Mouse (Mus musculus): ENCODE measurements around the gene D330020A13Rik. TPM values are rescaled to one million over a fixed set of nuclear protein-coding genes. Genes with fewer than 3 reads are reported as not detected.

Gene D330020A13Rik
- polyA plus RNA-seq, 1 experiment from 2014 or later = not detected

GRCm38 (mm10) chr6:120259481-120259880, 34.7 kb upstream of the D330020A13Rik start:
- H3K4me1 ChIP-seq (replicated peaks; ENCODE audit: control insufficient read depth, insufficient read depth, low read length) = no peaks in the 10 kb centered on the region
- no peaks in the 10 kb centered on the region for H3K27me3 ChIP-seq (ENCODE audit: control insufficient read depth, insufficient read depth, low read length)
- H3K4me2 ChIP-seq (ENCODE audit: low read depth, low read length, severe bottlenecking) = no peak overlapping the region
- no peak for DNase-seq (ENCODE audit: low spot score)
- 40% methylated on average over 9 of the region's 9 CpGs for WGBS
- H3K4me3 ChIP-seq (ENCODE audit: low read depth, low read length) = no peak overlapping the region
- no peaks in the 10 kb centered on the region for H3K36me3 ChIP-seq (ENCODE audit: control insufficient read depth, insufficient read depth, low read length)
- H3K9me3 ChIP-seq (ENCODE audit: control insufficient read depth, low read length) = no peaks in the 10 kb centered on the region
- H3K27ac ChIP-seq (ENCODE audit: low read depth, low read length) = no peak overlapping the region
- ATAC-seq (replicated peaks; ENCODE audit: low FRiP score) = no peak
- H3K9ac ChIP-seq (ENCODE audit: low read length) = no peak overlapping the region

- Histone ChIP-seq H3K9ac (ENCODE audit: low read length) (no peak overlapping the region), H3K4me3 (ENCODE audit: low read depth, low read length) (no peak overlapping the region), H3K4me1 (replicated peaks; ENCODE audit: control insufficient read depth, insufficient read depth, low read length) (no peaks in the 10 kb centered on the region), H3K27ac (ENCODE audit: low read depth, low read length) (no peak overlapping the region), H3K27me3 (ENCODE audit: control insufficient read depth, insufficient read depth, low read length) (no peaks in the 10 kb centered on the region), H3K9me3 (ENCODE audit: control insufficient read depth, low read length) (no peaks in the 10 kb centered on the region), H3K4me2 (ENCODE audit: low read depth, low read length, severe bottlenecking) (no peak overlapping the region), H3K36me3 (ENCODE audit: control insufficient read depth, insufficient read depth, low read length) (no peaks in the 10 kb centered on the region)
- WGBS = 60% methylated on average over 12 of the region's 12 CpGs
- DNase-seq (ENCODE audit: low spot score) (no peak), ATAC-seq (replicated peaks; ENCODE audit: low FRiP score) (no peak)
Measured at GRCm38 (mm10) chr6:120262886-120263531, 31.2 kb upstream of the D330020A13Rik start.

GRCm38 (mm10) chr6:120263608-120264007, 30.6 kb upstream of the D330020A13Rik start:
- WGBS = 85% methylated on average over 7 of the region's 7 CpGs

GRCm38 (mm10) chr6:120264151-120264550, 30.0 kb upstream of the D330020A13Rik start:
- H3K9ac ChIP-seq (ENCODE audit: low read length) = no peak overlapping the region
- H3K4me1 ChIP-seq (replicated peaks; ENCODE audit: control insufficient read depth, insufficient read depth, low read length) = no peaks in the 10 kb centered on the region
- no peak overlapping the region for H3K4me3 ChIP-seq (ENCODE audit: low read depth, low read length)
- DNase-seq (ENCODE audit: low spot score) = no peak
- no peaks in the 10 kb centered on the region for H3K9me3 ChIP-seq (ENCODE audit: control insufficient read depth, low read length)
- no peak for ATAC-seq (replicated peaks; ENCODE audit: low FRiP score)
- no peaks in the 10 kb centered on the region for H3K36me3 ChIP-seq (ENCODE audit: control insufficient read depth, insufficient read depth, low read length)
- no peaks in the 10 kb centered on the region for H3K27me3 ChIP-seq (ENCODE audit: control insufficient read depth, insufficient read depth, low read length)
- 75% methylated on average over 6 of the region's 6 CpGs for WGBS
- no peak overlapping the region for H3K4me2 ChIP-seq (ENCODE audit: low read depth, low read length, severe bottlenecking)
- H3K27ac ChIP-seq (ENCODE audit: low read depth, low read length) = no peak overlapping the region

More at GRCm38 (mm10) chr6:120263608-120264007, 30.6 kb upstream of the D330020A13Rik start:
- no peak for ATAC-seq (replicated peaks; ENCODE audit: low FRiP score)
- Histone ChIP-seq H3K4me2 (ENCODE audit: low read depth, low read length, severe bottlenecking) (no peak overlapping the region), H3K9ac (ENCODE audit: low read length) (no peak overlapping the region), H3K27ac (ENCODE audit: low read depth, low read length) (no peak overlapping the region), H3K4me1 (replicated peaks; ENCODE audit: control insufficient read depth, insufficient read depth, low read length) (no peaks in the 10 kb centered on the region), H3K27me3 (ENCODE audit: control insufficient read depth, insufficient read depth, low read length) (no peaks in the 10 kb centered on the region), H3K36me3 (ENCODE audit: control insufficient read depth, insufficient read depth, low read length) (no peaks in the 10 kb centered on the region), H3K9me3 (ENCODE audit: control insufficient read depth, low read length) (no peaks in the 10 kb centered on the region), H3K4me3 (ENCODE audit: low read depth, low read length) (no peak overlapping the region)
- no peak for DNase-seq (ENCODE audit: low spot score)

- Histone ChIP-seq H3K27me3 (ENCODE audit: control insufficient read depth, insufficient read depth, low read length) (no peaks in the 10 kb centered on the region), H3K27ac (ENCODE audit: low read depth, low read length) (no peak overlapping the region), H3K9me3 (ENCODE audit: control insufficient read depth, low read length) (no peaks in the 10 kb centered on the region), H3K4me2 (ENCODE audit: low read depth, low read length, severe bottlenecking) (no peak overlapping the region), H3K4me1 (replicated peaks; ENCODE audit: control insufficient read depth, insufficient read depth, low read length) (no peaks in the 10 kb centered on the region), H3K9ac (ENCODE audit: low read length) (no peak overlapping the region), H3K36me3 (ENCODE audit: control insufficient read depth, insufficient read depth, low read length) (no peaks in the 10 kb centered on the region), H3K4me3 (ENCODE audit: low read depth, low read length) (no peak overlapping the region)
- no peak for DNase-seq (ENCODE audit: low spot score)
- 80% methylated on average over 8 of the region's 8 CpGs for WGBS
- no peak for ATAC-seq (replicated peaks; ENCODE audit: low FRiP score)
Measured at GRCm38 (mm10) chr6:120274181-120274580, 20.0 kb upstream of the D330020A13Rik start.

- Histone ChIP-seq H3K27ac (ENCODE audit: low read depth, low read length) (no peak overlapping the region), H3K27me3 (ENCODE audit: control insufficient read depth, insufficient read depth, low read length) (no peaks in the 10 kb centered on the region), H3K9me3 (ENCODE audit: control insufficient read depth, low read length) (no peaks in the 10 kb centered on the region), H3K4me2 (ENCODE audit: low read depth, low read length, severe bottlenecking) (no peak overlapping the region), H3K9ac (ENCODE audit: low read length) (no peak overlapping the region), H3K36me3 (ENCODE audit: control insufficient read depth, insufficient read depth, low read length) (no peaks in the 10 kb centered on the region), H3K4me3 (ENCODE audit: low read depth, low read length) (no peak overlapping the region), H3K4me1 (replicated peaks; ENCODE audit: control insufficient read depth, insufficient read depth, low read length) (no peaks in the 10 kb centered on the region)
- no peak for ATAC-seq (replicated peaks; ENCODE audit: low FRiP score)
- DNase-seq (ENCODE audit: low spot score) = no peak
- 68% methylated on average over 4 of the region's 4 CpGs for WGBS
Measured at GRCm38 (mm10) chr6:120274887-120275286, 19.3 kb upstream of the D330020A13Rik start.

- H3K4me2 ChIP-seq (ENCODE audit: low read depth, low read length, severe bottlenecking) = no peak overlapping the region
- H3K27me3 ChIP-seq (ENCODE audit: control insufficient read depth, insufficient read depth, low read length) = no peaks in the 10 kb centered on the region
- H3K9me3 ChIP-seq (ENCODE audit: control insufficient read depth, low read length) = no peaks in the 10 kb centered on the region
- no peaks in the 10 kb centered on the region for H3K36me3 ChIP-seq (ENCODE audit: control insufficient read depth, insufficient read depth, low read length)
- WGBS = 62% methylated on average over 6 of the region's 6 CpGs
- H3K4me3 ChIP-seq (ENCODE audit: low read depth, low read length) = no peak overlapping the region
- ATAC-seq (replicated peaks; ENCODE audit: low FRiP score) = no peak
- no peaks in the 10 kb centered on the region for H3K4me1 ChIP-seq (replicated peaks; ENCODE audit: control insufficient read depth, insufficient read depth, low read length)
- no peak for DNase-seq (ENCODE audit: low spot score)
- H3K27ac ChIP-seq (ENCODE audit: low read depth, low read length) = no peak overlapping the region
- H3K9ac ChIP-seq (ENCODE audit: low read length) = no peak overlapping the region
Measured at GRCm38 (mm10) chr6:120275301-120275700, 18.9 kb upstream of the D330020A13Rik start.

- Histone ChIP-seq H3K9me3 (ENCODE audit: control insufficient read depth, low read length) (no peaks in the 10 kb centered on the region), H3K27ac (ENCODE audit: low read depth, low read length) (no peak overlapping the region), H3K4me1 (replicated peaks; ENCODE audit: control insufficient read depth, insufficient read depth, low read length) (no peaks in the 10 kb centered on the region), H3K27me3 (ENCODE audit: control insufficient read depth, insufficient read depth, low read length) (no peaks in the 10 kb centered on the region), H3K36me3 (ENCODE audit: control insufficient read depth, insufficient read depth, low read length) (no peaks in the 10 kb centered on the region), H3K4me3 (ENCODE audit: low read depth, low read length) (no peak overlapping the region), H3K9ac (ENCODE audit: low read length) (no peak overlapping the region), H3K4me2 (ENCODE audit: low read depth, low read length, severe bottlenecking) (no peak overlapping the region)
- no peak for DNase-seq (ENCODE audit: low spot score)
- WGBS = 86% methylated on average over 7 of the region's 7 CpGs
- no peak for ATAC-seq (replicated peaks; ENCODE audit: low FRiP score)
Measured at GRCm38 (mm10) chr6:120276874-120277449, 17.2 kb upstream of the D330020A13Rik start.

- Histone ChIP-seq H3K4me2 (ENCODE audit: low read depth, low read length, severe bottlenecking) (no peak overlapping the region), H3K27ac (ENCODE audit: low read depth, low read length) (no peak overlapping the region), H3K36me3 (ENCODE audit: control insufficient read depth, insufficient read depth, low read length) (no peaks in the 10 kb centered on the region), H3K27me3 (ENCODE audit: control insufficient read depth, insufficient read depth, low read length) (no peaks in the 10 kb centered on the region), H3K4me1 (replicated peaks; ENCODE audit: control insufficient read depth, insufficient read depth, low read length) (no peaks in the 10 kb centered on the region), H3K4me3 (ENCODE audit: low read depth, low read length) (no peak overlapping the region), H3K9me3 (ENCODE audit: control insufficient read depth, low read length) (no peaks in the 10 kb centered on the region), H3K9ac (ENCODE audit: low read length) (no peak overlapping the region)
- DNase-seq (ENCODE audit: low spot score) (no peak), ATAC-seq (replicated peaks; ENCODE audit: low FRiP score) (no peak)
- WGBS = 83% methylated on average over 9 of the region's 9 CpGs
Measured at GRCm38 (mm10) chr6:120287279-120287678, 6.9 kb upstream of the D330020A13Rik start.
